Comparison of ENCODE assay signal across 31 mouse cellular contexts in genomic region chr14:120535446-120535845, GRCm38 (mm10). TPM values are rescaled to one million over a fixed set of nuclear protein-coding genes. Genes with fewer than 3 reads are reported as not detected.
DNase-seq lines count a peak whose midpoint lies in the region; ATAC-seq and TF ChIP-seq lines count a peak whose summit lies in the region.
"Had no signal": no experiment of that assay in that cellular context is flagged by ENCODE, and none has a peak within 500 bp of the region (broad histone marks: within the 10 kb centered on the region; RNA-seq: fewer than 3 reads in every experiment).

No protein-coding gene starts in this region.

- H3K4me2 ChIP-seq in heart, postnatal 0 days (ENCODE audit: low read depth, low read length) = no peak overlapping the region
- no peak overlapping the region for H3K4me2 ChIP-seq in heart, embryonic 11.5 days
- H3K4me2 ChIP-seq in liver, embryonic 11.5 days = no peak overlapping the region
- H3K4me2 ChIP-seq in CH12.LX (ENCODE audit: insufficient read depth, low read depth, poor library complexity, severe bottlenecking) = 0 out of 2 replicates have a peak overlapping the region, but pooled peaks have one; percentile 5
- H3K4me2 ChIP-seq in intestine, postnatal 0 days (replicated peaks; ENCODE audit: low read depth) = no peak overlapping the region
- H3K4me2 ChIP-seq: embryonic facial prominence, embryonic 13.5 days; forebrain, embryonic 15.5 days; heart, embryonic 15.5 days; hindbrain, embryonic 12.5 days; limb, embryonic 13.5 days; midbrain, embryonic 15.5 days; neural tube, embryonic 15.5 days had no signal

- TF ChIP-seq EP300 in heart, postnatal 0 days (IDR thresholded peaks at IDR 0.05; ENCODE audit: low read depth) = no peak
- no peak for TF ChIP-seq EP300 in CH12.LX (IDR thresholded peaks at IDR 0.05; ENCODE audit: low read length)

- no peaks in the 10 kb centered on the region for H3K79me2 ChIP-seq in CH12.LX (replicated peaks; ENCODE audit: control insufficient read depth, extremely low read depth, insufficient read depth, poor library complexity, severe bottlenecking)

- H3K9ac ChIP-seq in heart, postnatal 0 days (replicated peaks; ENCODE audit: low read depth, low read length) = no peak overlapping the region
- H3K9ac ChIP-seq in heart, embryonic 11.5 days (ENCODE audit: low read depth, low read length) = no peak overlapping the region
- no peak overlapping the region for H3K9ac ChIP-seq in liver, embryonic 11.5 days (ENCODE audit: low read depth, low read length)
- no peak overlapping the region for H3K9ac ChIP-seq in CH12.LX (ENCODE audit: insufficient read depth, low read depth)
- no peak overlapping the region for H3K9ac ChIP-seq in intestine, postnatal 0 days (ENCODE audit: low read depth, low read length)
- H3K9ac ChIP-seq: embryonic facial prominence, embryonic 13.5 days; forebrain, embryonic 15.5 days; heart, embryonic 15.5 days; hindbrain, embryonic 12.5 days; limb, embryonic 13.5 days; liver, embryonic 14.5 days; midbrain, embryonic 15.5 days; neural tube, embryonic 15.5 days had no signal

- no peak overlapping the region for H3K4me3 ChIP-seq in heart, postnatal 0 days (ENCODE audit: low read depth, low read length)
- no peak overlapping the region for H3K4me3 ChIP-seq in heart, embryonic 11.5 days (ENCODE audit: low read depth, low read length)
- no peak overlapping the region for H3K4me3 ChIP-seq in liver, embryonic 11.5 days (ENCODE audit: low read depth, low read length)
- H3K4me3 ChIP-seq in CH12.LX (replicated peaks in 1 of 3; ENCODE audit: low read depth in 2 of 3, low read length in 2 of 3, poor library complexity in 1 of 3) = no peak overlapping the region
- no peak overlapping the region for H3K4me3 ChIP-seq in intestine, postnatal 0 days (ENCODE audit: low read depth, low read length)
- no peak overlapping the region for H3K4me3 ChIP-seq in cerebellum, adult 2 months (replicated peaks; ENCODE audit: insufficient read depth, low read depth, low read length)
- H3K4me3 ChIP-seq: embryonic facial prominence, embryonic 13.5 days; forebrain, embryonic 10.5 days; forebrain, embryonic 15.5 days; heart, embryonic 15.5 days; hindbrain, embryonic 12.5 days; layer of hippocampus, adult 2 months; left cerebral cortex, adult 2 months; limb, embryonic 13.5 days; megakaryocyte, embryonic 14.5 days; midbrain, embryonic 15.5 days; neural tube, embryonic 15.5 days had no signal

- no peak for TF ChIP-seq RAD21 in CH12.LX (IDR thresholded peaks at IDR 0.05; ENCODE audit: low read depth, low read length)

- WGBS in heart, postnatal 0 days = 51% methylated on average over 4 of the region's 4 CpGs
- 57% methylated on average over 4 of the region's 4 CpGs for WGBS in heart, embryonic 11.5 days (ENCODE audit: insufficient replicate concordance)
- 57% methylated on average over 4 of the region's 4 CpGs for whole genome bisulfite sequencing in liver, embryonic 11.5 days
- 61% methylated on average over 4 of the region's 4 CpGs for WGBS in intestine, postnatal 0 days
- 75% methylated on average over 4 of the region's 4 CpGs for WGBS in cerebellum, adult 2 months

- no peak for ATAC-seq in heart, postnatal 0 days (ENCODE audit: insufficient read depth, low read depth)
- no peak for ATAC-seq in heart, embryonic 11.5 days (replicated peaks; ENCODE audit: insufficient number of reproducible peaks, low FRiP score, low TSS enrichment)
- no peak for ATAC-seq in liver, embryonic 11.5 days (replicated peaks; ENCODE audit: low FRiP score)
- no peak for ATAC-seq in intestine, postnatal 0 days
- ATAC-seq: forebrain, embryonic 15.5 days; hindbrain, postnatal 0 days; midbrain, embryonic 15.5 days; Patski had no signal

- dilution Hi-C loops in CH12.LX (cut with MboI; ENCODE audit: extremely low pct_ligation_motif_present, extremely low pct_unique_long_range_greater_than_20kb, low sequenced_read_pairs) = no loop called here

- H3K9me3 ChIP-seq in heart, postnatal 0 days (replicated peaks; ENCODE audit: control insufficient read depth, low read length) = no peaks in the 10 kb centered on the region
- H3K9me3 ChIP-seq in heart, embryonic 11.5 days (replicated peaks; ENCODE audit: control insufficient read depth, low read length) = no peaks in the 10 kb centered on the region
- no peaks in the 10 kb centered on the region for H3K9me3 ChIP-seq in liver, embryonic 11.5 days (ENCODE audit: control insufficient read depth, low read length)
- H3K9me3 ChIP-seq in CH12.LX (replicated peaks; ENCODE audit: low read length) = no peaks in the 10 kb centered on the region
- H3K9me3 ChIP-seq in intestine, postnatal 0 days (ENCODE audit: control insufficient read depth) = no peaks in the 10 kb centered on the region
- H3K9me3 ChIP-seq: embryonic facial prominence, embryonic 13.5 days; forebrain, embryonic 10.5 days; forebrain, embryonic 15.5 days; heart, embryonic 15.5 days; hindbrain, embryonic 12.5 days; limb, embryonic 13.5 days; midbrain, embryonic 15.5 days; neural tube, embryonic 15.5 days had no signal

- TF ChIP-seq POLR2A in CH12.LX (IDR thresholded peaks at IDR 0.05; ENCODE audit: low read depth, low read length) = no peak
- no peak for TF ChIP-seq POLR2A in cerebellum, adult 2 months (IDR thresholded peaks at IDR 0.05; ENCODE audit: borderline replicate concordance, insufficient read depth, low read length)

- H3K27me3 ChIP-seq in heart, postnatal 0 days (ENCODE audit: control insufficient read depth, insufficient read depth, low read length) = no peaks in the 10 kb centered on the region
- no peaks in the 10 kb centered on the region for H3K27me3 ChIP-seq in heart, embryonic 11.5 days (ENCODE audit: control insufficient read depth, insufficient read depth, low read length)
- no peaks in the 10 kb centered on the region for H3K27me3 ChIP-seq in liver, embryonic 11.5 days (replicated peaks; ENCODE audit: control insufficient read depth, insufficient read depth, low read length)
- no peaks in the 10 kb centered on the region for H3K27me3 ChIP-seq in CH12.LX (replicated peaks)
- no peaks in the 10 kb centered on the region for H3K27me3 ChIP-seq in intestine, postnatal 0 days (replicated peaks; ENCODE audit: control insufficient read depth, insufficient read depth, low read length)
- H3K27me3 ChIP-seq in cerebellum, adult 2 months (ENCODE audit: control insufficient read depth, insufficient read depth, low read length) = no peaks in the 10 kb centered on the region
- H3K27me3 ChIP-seq: embryonic facial prominence, embryonic 13.5 days; forebrain, embryonic 15.5 days; heart, embryonic 15.5 days; hindbrain, embryonic 12.5 days; limb, embryonic 13.5 days; megakaryocyte, embryonic 14.5 days; midbrain, embryonic 15.5 days; neural tube, embryonic 15.5 days; Patski had no signal

- in situ Hi-C loops in CH12.LX (cut with MboI; ENCODE audit: low pct_ligation_motif_present, low pct_unique_long_range_greater_than_20kb, low sequenced_read_pairs) = no loop called here

- H3K27ac ChIP-seq in heart, postnatal 0 days (ENCODE audit: low read depth) = peak overlapping the region; percentile 20; the same call in 1 of the 2 replicates
- H3K27ac ChIP-seq in heart, embryonic 11.5 days (ENCODE audit: low read depth, low read length) = no peak overlapping the region
- no peak overlapping the region for H3K27ac ChIP-seq in liver, embryonic 11.5 days (ENCODE audit: low read depth, low read length)
- no peak overlapping the region for H3K27ac ChIP-seq in CH12.LX (ENCODE audit: insufficient read depth, low read depth)
- H3K27ac ChIP-seq in intestine, postnatal 0 days (ENCODE audit: low read depth, low read length) = peak overlapping the region; percentile 55; the same call in 1 of the 2 replicates
- H3K27ac ChIP-seq in cerebellum, adult 2 months (ENCODE audit: insufficient read depth, low read length) = no peak overlapping the region
- H3K27ac ChIP-seq: embryonic facial prominence, embryonic 13.5 days; forebrain, embryonic 10.5 days; forebrain, embryonic 15.5 days; heart, embryonic 15.5 days; hindbrain, embryonic 12.5 days; hindbrain, postnatal 0 days; layer of hippocampus, adult 2 months; left cerebral cortex, adult 2 months; limb, embryonic 13.5 days; liver, embryonic 14.5 days; midbrain, embryonic 15.5 days; neural tube, embryonic 15.5 days had no signal

- peaks cover 19% of the 10 kb centered on the region for H3K4me1 ChIP-seq in heart, postnatal 0 days (ENCODE audit: control insufficient read depth, insufficient read depth)
- peaks cover 10% of the 10 kb centered on the region; the same call in 1 of the 2 replicates for H3K4me1 ChIP-seq in heart, embryonic 11.5 days (ENCODE audit: control insufficient read depth, insufficient read depth, low read length)
- H3K4me1 ChIP-seq in liver, embryonic 11.5 days (replicated peaks; ENCODE audit: control insufficient read depth, insufficient read depth, low read length) = no peaks in the 10 kb centered on the region
- H3K4me1 ChIP-seq in CH12.LX (ENCODE audit: control insufficient read depth in 1 of 2, insufficient read depth in 2 of 2) = peaks cover 6 to 7% of the 10 kb centered on the region in 2 experiments; a peak in 3 of 4 replicates
- no peaks in the 10 kb centered on the region for H3K4me1 ChIP-seq in intestine, postnatal 0 days (replicated peaks; ENCODE audit: control insufficient read depth, insufficient read depth, low read length)
- no peaks in the 10 kb centered on the region for H3K4me1 ChIP-seq in cerebellum, adult 2 months (ENCODE audit: control insufficient read depth, insufficient read depth, low read length)
- H3K4me1 ChIP-seq: embryonic facial prominence, embryonic 13.5 days; forebrain, embryonic 15.5 days; limb, embryonic 13.5 days; midbrain, embryonic 15.5 days had no signal

- no peak for DNase-seq in heart, postnatal 0 days (ENCODE audit: low spot score)
- DNase-seq in liver, embryonic 11.5 days (ENCODE audit: low spot score) = peak; percentile 14
- DNase-seq in liver (no peak), CH12.LX (ENCODE audit: extremely low read depth) (no peak), adipocyte (ENCODE audit: low spot score) (no peak)
- no peak for DNase-seq in cerebellum, adult 2 months
- DNase-seq: cerebellum, adult 11-12 months; heart, postnatal 36 days; kidney, adult 9 months; kidney, postnatal 36 days; lung, postnatal 14 days; retina, postnatal 1 day; right cerebral cortex, postnatal 14 days; thymus, adult 2 months; thymus, postnatal 36 days had no signal

- no peaks in the 10 kb centered on the region for H3K36me3 ChIP-seq in heart, postnatal 0 days (replicated peaks; ENCODE audit: control insufficient read depth, insufficient read depth, low read length)
- no peaks in the 10 kb centered on the region for H3K36me3 ChIP-seq in heart, embryonic 11.5 days (ENCODE audit: control insufficient read depth, insufficient read depth, low read length)
- H3K36me3 ChIP-seq in liver, embryonic 11.5 days (ENCODE audit: control insufficient read depth, insufficient read depth, low read length) = no peaks in the 10 kb centered on the region
- H3K36me3 ChIP-seq in CH12.LX (replicated peaks in 1 of 2; ENCODE audit: control insufficient read depth in 1 of 2, insufficient read depth in 1 of 2, low read length in 1 of 2) = no peaks in the 10 kb centered on the region
- H3K36me3 ChIP-seq in intestine, postnatal 0 days (ENCODE audit: control insufficient read depth, insufficient read depth) = no peaks in the 10 kb centered on the region
- H3K36me3 ChIP-seq: embryonic facial prominence, embryonic 13.5 days; forebrain, embryonic 10.5 days; forebrain, embryonic 15.5 days; heart, embryonic 15.5 days; hindbrain, embryonic 12.5 days; limb, embryonic 13.5 days; midbrain, embryonic 15.5 days; neural tube, embryonic 15.5 days had no signal

- no peak for TF ChIP-seq CTCF in heart, postnatal 0 days (IDR thresholded peaks at IDR 0.05; ENCODE audit: low read depth)
- no peak for TF ChIP-seq CTCF in CH12.LX (conservative IDR thresholded peaks at IDR 0.05 in 1 of 2, IDR thresholded peaks at IDR 0.05 in 1 of 2; ENCODE audit: low read depth in 2 of 2, low read length in 2 of 2)
- TF ChIP-seq CTCF in intestine, postnatal 0 days (IDR thresholded peaks at IDR 0.05; ENCODE audit: low read depth) = no peak
- no peak for TF ChIP-seq CTCF in cerebellum, adult 2 months (IDR thresholded peaks at IDR 0.05; ENCODE audit: borderline replicate concordance, insufficient read depth, low read depth, low read length)

RNA-seq across cellular contexts. Expression of gene Rap2a, which starts 57.2 kb away (rescaled TPM):
- total RNA-seq in heart, postnatal 0 days (2014; rRNA removed; ENCODE audit: low replicate concordance) = 15.2 and 21.6 TPM in 2 replicates
- polyA plus RNA-seq in heart, postnatal 0 days (2015; fragmentation: Nextera tagmentation; extraction: Ambion mirVana) = 8.3 and 8.6 TPM in 2 replicates
- 13.8 and 15.1 TPM in 2 replicates for polyA plus RNA-seq in heart, embryonic 11.5 days (2014; fragmentation: Nextera tagmentation; extraction: Ambion mirVana)
- polyA plus RNA-seq in liver, embryonic 11.5 days (2014; fragmentation: Nextera tagmentation; extraction: Ambion mirVana) = 6.8 and 7.8 TPM in 2 replicates
- total RNA-seq in CH12.LX (2012; rRNA removed) (0.84 and 1.4 TPM in 2 replicates), CH12.LX (2014; rRNA removed) (1.3 and 1.5 TPM in 2 replicates)
- 1.3 and 1.5 TPM in 2 replicates for polyA plus RNA-seq in CH12.LX (2012; ENCODE audit: insufficient read length, low read depth)
- 8.3 and 9.7 TPM in 2 replicates for polyA plus RNA-seq in intestine, postnatal 0 days (2015; fragmentation: Nextera tagmentation; extraction: Ambion mirVana)
- 38.1 and 39.3 TPM in 2 replicates for polyA plus RNA-seq in cerebellum, adult 2 months (2012; rRNA removed)

Comparison
In these comparisons a context has a peak if more than half of its experiments do, and no peak if none do; other contexts are left out.
1. H3K27ac ChIP-seq: peak in heart, postnatal 0 days (single experiment) and intestine, postnatal 0 days (single experiment); none in heart, embryonic 11.5 days (single experiment), liver, embryonic 11.5 days (single experiment), CH12.LX (single experiment) and cerebellum, adult 2 months (single experiment).